Mouse (Mus musculus) layer of hippocampus, adult 9-11 months (tissue): ENCODE data around the gene Zfr.

Source experiments
- DNase-seq: peaks from one replicate; pipeline ENCODE4 v3.0.0; 2022

Zfr gene

DNA sequence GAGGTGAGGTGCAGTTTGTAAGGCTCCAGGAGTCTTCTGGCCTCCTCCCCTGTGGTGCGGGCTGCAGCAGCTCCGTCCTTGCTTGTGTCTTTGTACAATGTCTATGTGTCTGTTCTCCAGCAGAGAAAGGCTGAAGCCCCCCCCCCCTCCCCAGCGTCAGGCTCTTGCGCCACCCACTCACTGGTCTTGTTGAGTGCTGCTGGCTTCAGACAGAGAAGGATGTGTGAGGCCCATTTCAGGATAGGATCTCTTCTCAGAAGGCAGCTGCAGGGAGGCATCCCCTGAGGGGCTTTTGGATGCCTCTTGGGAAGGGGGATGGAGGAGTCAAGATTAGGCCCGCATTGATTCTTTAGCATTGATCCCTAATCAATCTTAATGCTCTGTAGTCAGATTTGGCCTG lies 100.2 kb downstream of the Zfr start:
- no peak for DNase-seq

GRCm38 (mm10) chr15:12218583-12219382 lies 101.2 kb downstream of the Zfr start:
- DNase-seq = no peak

DNA sequence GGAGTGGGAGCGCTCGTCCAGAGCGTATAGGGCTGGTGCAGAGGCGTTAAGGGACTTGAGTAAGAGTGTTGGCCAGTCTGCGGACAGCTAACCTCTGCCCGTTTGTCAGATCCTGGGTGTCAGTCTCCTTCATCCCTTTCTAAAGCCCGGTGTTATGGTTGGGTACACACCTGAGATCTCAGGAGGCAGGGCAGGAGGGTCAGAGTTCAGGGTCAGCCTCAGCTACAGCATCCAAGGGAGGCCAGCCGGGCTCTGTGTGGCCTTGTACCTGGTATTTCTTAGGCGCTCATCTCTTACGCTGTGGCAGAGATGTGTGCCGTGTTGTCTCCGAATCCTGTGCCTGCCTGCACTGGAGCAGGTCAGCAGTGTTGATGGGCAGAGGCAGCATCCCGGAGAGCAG lies 103.5 kb downstream of the Zfr start:
- no peak for DNase-seq

- DNase-seq = no peak
Observed at GRCm38 (mm10) chr15:12222564-12223302, 105.1 kb downstream of the Zfr start.

DNA sequence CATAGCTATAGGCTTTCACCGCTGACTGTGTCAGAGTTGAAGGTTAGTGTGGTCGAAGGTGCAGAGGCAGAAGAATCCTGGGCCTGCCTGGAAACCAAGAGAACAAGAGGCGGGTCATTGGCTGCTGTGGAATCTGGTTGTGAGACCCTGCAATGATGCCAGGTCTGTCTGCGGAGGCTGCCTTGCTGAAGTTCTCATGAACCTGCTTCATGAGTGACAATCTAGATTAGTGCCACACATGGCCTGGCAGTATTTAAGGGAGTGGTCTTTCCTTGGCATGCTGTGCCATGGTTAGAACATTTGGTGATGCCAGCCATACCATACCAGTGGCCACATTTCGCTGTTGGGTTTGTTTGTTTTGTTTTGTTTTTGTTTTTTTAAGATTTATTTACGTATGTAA lies 105.8 kb downstream of the Zfr start:
- DNase-seq = no peak

DNA sequence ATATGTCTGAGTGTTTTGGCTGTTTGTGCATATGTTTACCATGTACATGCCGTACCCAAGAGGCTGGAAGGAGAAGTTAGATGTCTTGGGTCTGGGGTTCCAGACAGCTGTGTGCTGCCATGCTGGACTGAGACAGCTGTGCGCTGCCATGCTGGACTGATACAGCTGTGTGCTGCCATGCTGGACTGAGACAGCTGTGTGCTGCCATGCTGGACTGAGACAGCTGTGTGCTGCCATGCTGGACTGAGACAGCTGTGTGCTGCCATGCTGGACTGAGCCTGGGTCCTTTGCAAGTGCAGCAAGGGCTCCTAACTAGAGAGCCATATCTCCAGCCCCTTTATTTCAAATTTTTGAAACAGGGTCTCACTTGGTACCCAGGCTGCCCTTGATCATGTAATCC lies 106.6 kb downstream of the Zfr start:
- no peak for DNase-seq

GRCm38 (mm10) chr15:12225062-12225461 lies 107.4 kb downstream of the Zfr start:
- no peak for DNase-seq

DNA sequence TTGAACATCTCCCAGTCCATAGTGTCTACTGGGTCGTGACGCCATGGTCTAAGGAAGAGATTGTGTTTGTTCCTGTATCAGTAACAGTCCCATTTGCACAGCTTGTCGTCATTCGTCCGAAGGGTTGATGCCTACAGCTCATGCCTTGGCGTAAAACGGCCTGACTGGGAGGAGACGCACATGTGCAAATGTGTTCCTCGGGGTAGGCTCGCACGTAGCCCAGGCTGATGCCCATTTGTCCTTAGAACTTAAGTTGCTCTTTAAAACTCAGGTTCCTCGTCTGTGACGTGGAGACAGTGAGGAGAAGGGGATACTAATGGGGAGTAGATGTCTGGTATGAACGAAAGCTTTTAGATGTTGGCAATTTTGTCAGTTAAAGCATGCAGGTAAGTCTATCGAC lies 109.3 kb downstream of the Zfr start:
- no peak for DNase-seq

- no peak for DNase-seq
Observed at GRCm38 (mm10) chr15:12227355-12227754, 109.7 kb downstream of the Zfr start.

GRCm38 (mm10) chr15:12229603-12230242 lies 112.1 kb downstream of the Zfr start:
- DNase-seq = no peak

GRCm38 (mm10) chr15:12230243-12230935 lies 112.8 kb downstream of the Zfr start:
- no peak for DNase-seq

- DNase-seq = no peak
Observed at GRCm38 (mm10) chr15:12231462-12231861, 113.8 kb downstream of the Zfr start.

DNA sequence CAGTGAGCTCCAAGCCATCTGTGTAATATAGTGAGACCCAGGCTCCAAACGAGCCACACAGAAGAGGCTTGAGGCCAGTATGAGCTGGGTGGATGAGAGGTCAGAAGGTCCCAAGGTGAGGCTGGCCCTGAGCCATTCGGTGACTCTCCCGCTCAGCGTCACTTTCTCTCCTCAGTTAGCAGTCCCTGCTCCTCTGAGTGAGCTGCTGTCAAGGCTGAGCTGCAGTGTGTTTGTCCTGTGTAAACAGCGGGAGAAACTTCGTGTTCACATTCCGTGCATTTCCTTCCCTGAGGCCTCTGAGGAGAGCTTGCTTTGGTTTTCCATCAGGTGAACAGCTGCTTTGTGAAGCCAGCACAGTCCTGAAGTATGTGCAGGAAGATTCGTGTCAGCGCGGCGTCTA lies 114.8 kb downstream of the Zfr start:
- no peak for DNase-seq

DNA sequence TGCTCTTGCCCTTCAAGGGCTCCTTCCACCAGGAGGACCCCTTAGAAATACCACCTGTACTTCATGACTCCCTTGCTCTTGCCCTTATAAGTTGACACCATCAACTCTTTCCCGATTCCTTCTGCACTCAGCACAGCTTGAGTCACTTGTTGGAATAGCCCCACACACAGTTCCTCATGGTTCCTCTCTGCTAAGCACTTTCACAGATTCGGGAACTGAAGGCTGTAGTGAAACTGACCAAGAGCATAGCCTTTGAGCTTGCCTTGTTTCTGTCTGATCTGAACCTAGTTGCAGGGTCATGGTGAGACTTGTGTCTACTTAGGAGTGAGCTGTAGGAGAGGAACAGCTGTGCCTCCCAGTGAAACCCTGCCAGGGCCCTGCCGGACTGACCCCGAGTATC lies 115.4 kb downstream of the Zfr start:
- no peak for DNase-seq
